Mouse (Mus musculus): Measurements from ENCODE around the gene Sned1.

GRCm38 (mm10) chr1:93245936-93246335 is 10.3 kb downstream of the Sned1 start:
- TF ChIP-seq GATA1 (IDR thresholded peaks at IDR 0.05; ENCODE audit: borderline replicate concordance, low read length), result no peak
- TF ChIP-seq FLI1 (IDR thresholded peaks at IDR 0.05; ENCODE audit: low read length), result no peak
